12 mouse cellular contexts compared by ENCODE assay signal in the genomic region with DNA sequence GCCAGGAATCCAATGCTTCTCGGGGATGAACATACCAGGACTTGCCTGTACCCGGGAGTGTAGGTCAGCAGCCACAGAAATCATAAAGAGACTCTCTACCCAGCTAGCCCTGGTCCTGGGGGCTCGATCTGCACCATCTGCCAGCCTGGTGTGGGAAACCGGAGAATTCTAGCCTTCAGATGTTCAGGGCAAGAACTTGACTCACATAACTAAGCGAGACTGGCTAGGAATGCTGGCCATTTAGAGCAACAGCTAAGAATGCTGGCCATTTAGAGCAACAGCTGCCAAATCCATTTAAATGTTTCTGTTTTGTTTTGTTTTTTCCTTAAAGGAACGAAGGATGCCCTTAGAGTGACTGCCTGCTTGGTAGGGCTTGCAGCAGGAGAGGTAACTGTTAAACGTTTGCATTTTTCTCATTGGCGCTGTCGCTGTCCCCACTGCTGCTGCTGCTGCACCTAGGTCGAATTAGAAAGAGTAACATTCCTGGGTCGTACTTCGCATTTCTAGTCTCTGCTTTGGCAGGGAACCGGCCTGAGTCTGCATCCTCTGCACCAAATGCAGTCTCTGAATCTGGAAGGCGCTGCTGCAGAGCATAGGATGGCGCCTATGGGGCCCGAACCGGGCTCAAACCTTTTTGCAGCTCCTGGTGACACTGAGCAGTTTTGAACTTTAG. TPM values are rescaled to one million over a fixed set of nuclear protein-coding genes. Genes with fewer than 3 reads are reported as not detected.
DNase-seq lines count a peak whose midpoint lies in the region; ATAC-seq lines count a peak whose summit lies in the region.
"Had no signal": no experiment of that assay in that cellular context is flagged by ENCODE, and none has a peak within 500 bp of the region (broad histone marks: within the 10 kb centered on the region; RNA-seq: fewer than 3 reads in every experiment).

No protein-coding gene starts in this region.

- no peak for ATAC-seq in kidney, embryonic 14.5 days (ENCODE audit: low FRiP score, low TSS enrichment)
- ATAC-seq in embryonic facial prominence, embryonic 14.5 days (ENCODE audit: low read depth): no peak
- ATAC-seq in intestine, embryonic 16.5 days: no peak
- ATAC-seq in neural tube, embryonic 11.5 days (ENCODE audit: insufficient read depth, low FRiP score, low TSS enrichment): no peak
- no peak for ATAC-seq in erythroid progenitor cell, adult 5-6 weeks (replicated peaks; ENCODE audit: low FRiP score, poor library complexity, severe bottlenecking)

- DNase-seq in kidney, adult 8-10 months: no peak
- peak; percentile 72 for DNase-seq in embryonic facial prominence, embryonic 14.5 days (ENCODE audit: low spot score)
- no peak for DNase-seq in neural tube, embryonic 11.5 days (ENCODE audit: low spot score)
- no peak for DNase-seq in spleen, postnatal 10 days (ENCODE audit: low spot score in 2 of 2)
- DNase-seq in cerebellum, postnatal 25 days: no peak
- DNase-seq: cerebellum, postnatal 14 days; left cerebral cortex, postnatal 4 days had no signal

- no peaks in the 10 kb centered on the region for H3K9me3 ChIP-seq in kidney, embryonic 14.5 days (ENCODE audit: control insufficient read depth, low read length)
- no peaks in the 10 kb centered on the region for H3K9me3 ChIP-seq in embryonic facial prominence, embryonic 14.5 days (ENCODE audit: control insufficient read depth, low read length)
- H3K9me3 ChIP-seq in intestine, embryonic 16.5 days (ENCODE audit: control insufficient read depth, low read length): no peaks in the 10 kb centered on the region
- H3K9me3 ChIP-seq in neural tube, embryonic 11.5 days (ENCODE audit: control insufficient read depth, low read length): no peaks in the 10 kb centered on the region

- no peak overlapping the region for H3K27ac ChIP-seq in kidney, embryonic 14.5 days (ENCODE audit: low read depth, low read length)
- peak overlapping the region; percentile 61 for H3K27ac ChIP-seq in embryonic facial prominence, embryonic 14.5 days (replicated peaks; ENCODE audit: low read depth, low read length)
- no peak overlapping the region for H3K27ac ChIP-seq in intestine, embryonic 16.5 days (ENCODE audit: low read length)
- H3K27ac ChIP-seq in neural tube, embryonic 11.5 days (ENCODE audit: low read depth, low read length): no peak overlapping the region

- peaks cover 27% of the 10 kb centered on the region for H3K27me3 ChIP-seq in kidney, embryonic 14.5 days (ENCODE audit: control insufficient read depth, insufficient read depth, low read length)
- no peaks in the 10 kb centered on the region; the same call in 1 of the 2 replicates for H3K27me3 ChIP-seq in embryonic facial prominence, embryonic 14.5 days (replicated peaks; ENCODE audit: control insufficient read depth, insufficient read depth, low read length)
- peaks cover 34% of the 10 kb centered on the region for H3K27me3 ChIP-seq in intestine, embryonic 16.5 days (replicated peaks; ENCODE audit: control insufficient read depth, insufficient read depth, low read length)
- H3K27me3 ChIP-seq in neural tube, embryonic 11.5 days (ENCODE audit: control insufficient read depth, insufficient read depth, low read length): peaks cover 14% of the 10 kb centered on the region

- WGBS in kidney, embryonic 14.5 days: 16% methylated on average over 17 of the region's 17 CpGs
- WGBS in embryonic facial prominence, embryonic 14.5 days: 7% methylated on average over 17 of the region's 17 CpGs
- 17% methylated on average over 17 of the region's 17 CpGs for WGBS in intestine, embryonic 16.5 days
- WGBS in neural tube, embryonic 11.5 days: 14% methylated on average over 17 of the region's 17 CpGs

- H3K36me3 ChIP-seq in kidney, embryonic 14.5 days (ENCODE audit: control insufficient read depth, insufficient read depth, low read length): peaks cover 8% of the 10 kb centered on the region; the same call in 1 of the 2 replicates
- H3K36me3 ChIP-seq in embryonic facial prominence, embryonic 14.5 days (ENCODE audit: control insufficient read depth, insufficient read depth, low read length): peaks cover 25% of the 10 kb centered on the region
- H3K36me3 ChIP-seq in intestine, embryonic 16.5 days (ENCODE audit: control insufficient read depth, insufficient read depth, low read length): no peaks in the 10 kb centered on the region
- no peaks in the 10 kb centered on the region for H3K36me3 ChIP-seq in neural tube, embryonic 11.5 days (ENCODE audit: control insufficient read depth, insufficient read depth, low read length)

- peak overlapping the region; percentile 97 for H3K4me2 ChIP-seq in kidney, embryonic 14.5 days (replicated peaks; ENCODE audit: low read depth, low read length)
- peak overlapping the region; percentile 73 for H3K4me2 ChIP-seq in embryonic facial prominence, embryonic 14.5 days (ENCODE audit: low read depth, low read length)
- H3K4me2 ChIP-seq in intestine, embryonic 16.5 days (ENCODE audit: low read depth, low read length): peak overlapping the region; percentile 91
- peak overlapping the region; percentile 86; the same call in 1 of the 2 replicates for H3K4me2 ChIP-seq in neural tube, embryonic 11.5 days (ENCODE audit: low read depth)

- H3K4me3 ChIP-seq in kidney, embryonic 14.5 days (ENCODE audit: low read length): peak overlapping the region; percentile 66
- H3K4me3 ChIP-seq in embryonic facial prominence, embryonic 14.5 days (ENCODE audit: low read depth, low read length): peak overlapping the region; percentile 66
- peak overlapping the region; percentile 64 for H3K4me3 ChIP-seq in intestine, embryonic 16.5 days (ENCODE audit: low read length)
- H3K4me3 ChIP-seq in neural tube, embryonic 11.5 days (ENCODE audit: low read depth, low read length): peak overlapping the region; percentile 56

- peaks cover 12% of the 10 kb centered on the region; the same call in 1 of the 2 replicates for H3K4me1 ChIP-seq in kidney, embryonic 14.5 days (ENCODE audit: control insufficient read depth, insufficient read depth, low read length)
- peaks cover 7% of the 10 kb centered on the region; the same call in 1 of the 2 replicates for H3K4me1 ChIP-seq in embryonic facial prominence, embryonic 14.5 days (ENCODE audit: control insufficient read depth, insufficient read depth, low read length)
- peaks cover 11% of the 10 kb centered on the region for H3K4me1 ChIP-seq in intestine, embryonic 16.5 days (ENCODE audit: control insufficient read depth, insufficient read depth, low read length)
- H3K4me1 ChIP-seq in neural tube, embryonic 11.5 days (ENCODE audit: control insufficient read depth, insufficient read depth, low read length): peaks cover 11% of the 10 kb centered on the region

- 0 out of 2 replicates have a peak overlapping the region, but pooled peaks have one; percentile 28 for H3K9ac ChIP-seq in kidney, embryonic 14.5 days (ENCODE audit: low read depth, low read length)
- peak overlapping the region; percentile 73 for H3K9ac ChIP-seq in embryonic facial prominence, embryonic 14.5 days (ENCODE audit: low read depth, low read length)
- H3K9ac ChIP-seq in intestine, embryonic 16.5 days (ENCODE audit: low read depth, low read length): peak overlapping the region; percentile 64; the same call in 1 of the 2 replicates
- no peak overlapping the region for H3K9ac ChIP-seq in neural tube, embryonic 11.5 days (ENCODE audit: low read length)

RNA-seq across cellular contexts. Expression of a gene that starts 1.5 kb away (rescaled TPM):
- polyA plus RNA-seq in kidney, embryonic 14.5 days (2014; fragmentation: Nextera tagmentation; extraction: Ambion mirVana): 45.2 and 70.4 TPM in 2 replicates
- 258 and 266 TPM in 2 replicates for polyA plus RNA-seq in embryonic facial prominence, embryonic 14.5 days (2014; fragmentation: Nextera tagmentation; extraction: Ambion mirVana)
- polyA plus RNA-seq in intestine, embryonic 16.5 days (2015; fragmentation: Nextera tagmentation; extraction: Ambion mirVana): 24.0 and 39.8 TPM in 2 replicates
- polyA plus RNA-seq in neural tube, embryonic 11.5 days (2014; fragmentation: Nextera tagmentation; extraction: Ambion mirVana): 36.4 and 37.4 TPM in 2 replicates
- 1.1 TPM in 1 of 2 replicates, not detected in the other for total RNA-seq in erythroid progenitor cell, adult 5-6 weeks (2015; ENCODE audit: low replicate concordance)
- not detected in 2 replicates for total RNA-seq in erythroid progenitor cell, adult 5-6 weeks (2017; ENCODE audit: low replicate concordance)
- total RNA-seq: MEL had no signal

RNA-seq across cellular contexts. Expression of a gene that starts 14.7 kb away (rescaled TPM):
- 2.5 and 3.3 TPM in 2 replicates for polyA plus RNA-seq in kidney, embryonic 14.5 days (2014; fragmentation: Nextera tagmentation; extraction: Ambion mirVana)
- polyA plus RNA-seq in embryonic facial prominence, embryonic 14.5 days (2014; fragmentation: Nextera tagmentation; extraction: Ambion mirVana): 0.40 and 0.52 TPM in 2 replicates
- polyA plus RNA-seq in intestine, embryonic 16.5 days (2015; fragmentation: Nextera tagmentation; extraction: Ambion mirVana): 3.3 and 6.4 TPM in 2 replicates
- polyA plus RNA-seq in neural tube, embryonic 11.5 days (2014; fragmentation: Nextera tagmentation; extraction: Ambion mirVana): 0.26 and 0.34 TPM in 2 replicates
- not detected in 2 replicates for total RNA-seq in erythroid progenitor cell, adult 5-6 weeks (2015; ENCODE audit: low replicate concordance)
- not detected in 2 replicates for total RNA-seq in erythroid progenitor cell, adult 5-6 weeks (2017; ENCODE audit: low replicate concordance)
- total RNA-seq: MEL had no signal
- polyA plus RNA-seq: urinary bladder, adult 2 months had no signal

RNA-seq across cellular contexts. Expression of a gene that starts 23.9 kb away (rescaled TPM):
- polyA plus RNA-seq in kidney, embryonic 14.5 days (2014; fragmentation: Nextera tagmentation; extraction: Ambion mirVana): not detected in 2 replicates
- not detected in 2 replicates for polyA plus RNA-seq in embryonic facial prominence, embryonic 14.5 days (2014; fragmentation: Nextera tagmentation; extraction: Ambion mirVana)
- not detected in 2 replicates for polyA plus RNA-seq in intestine, embryonic 16.5 days (2015; fragmentation: Nextera tagmentation; extraction: Ambion mirVana)
- not detected in 2 replicates for polyA plus RNA-seq in neural tube, embryonic 11.5 days (2014; fragmentation: Nextera tagmentation; extraction: Ambion mirVana)
- not detected in 2 replicates for total RNA-seq in erythroid progenitor cell, adult 5-6 weeks (2015; ENCODE audit: low replicate concordance)
- not detected in 2 replicates for total RNA-seq in erythroid progenitor cell, adult 5-6 weeks (2017; ENCODE audit: low replicate concordance)
- total RNA-seq: left cerebral cortex, postnatal 4 days; MEL had no signal
- polyA plus RNA-seq: urinary bladder, adult 2 months had no signal
